Mouse (Mus musculus) ES-E14 (cell line): ENCODE measurements around the gene Tmem151a. TPM values are rescaled to one million over a fixed set of nuclear protein-coding genes. Genes with fewer than 3 reads are reported as not detected.

Experiments
- DNase-seq: peaks from one replicate; pipeline ENCODE4 v3.0.0-alpha.2; 2013; ENCODE audit warnings: low read depth, low spot score
- H3K27ac ChIP-seq: 2 replicates; pipeline ENCODE4 v1.5.1; 2012; ENCODE audit warnings: low read depth, mild to moderate bottlenecking, low read length, moderate library complexity, mixed read lengths; ENCODE audit not compliant: poor library complexity, insufficient read depth, severe bottlenecking
- H3K36me3 ChIP-seq: 2 replicates; pipeline ENCODE4 v1.6.1; 2012; ENCODE audit warnings: mild to moderate bottlenecking, low read length, moderate library complexity, mixed read lengths; ENCODE audit not compliant: control insufficient read depth, poor library complexity, insufficient read depth, severe bottlenecking
- H3K4me1 ChIP-seq, 2 experiments: fragments of 150-350 bp in 1 of 2; sonication (generic) in 1 of 2; 2 replicates each; pipeline ENCODE4 v1.6.1; 2012; ENCODE audit warnings: low read length in 2 of 2, mild to moderate bottlenecking in 1 of 2, mixed read lengths in 1 of 2; ENCODE audit not compliant: control insufficient read depth in 2 of 2, insufficient read depth in 2 of 2, poor library complexity in 1 of 2
- H3K4me3 ChIP-seq, 2 experiments: fragments of 150-350 bp in 1 of 2; sonication (generic) in 1 of 2; 2 replicates each; pipeline ENCODE4 v1.5.1; 2012; ENCODE audit warnings: low read length in 2 of 2, low read depth in 1 of 2, mild to moderate bottlenecking in 1 of 2, mixed read lengths in 1 of 2; ENCODE audit not compliant: insufficient read depth in 1 of 2, poor library complexity in 1 of 2, severe bottlenecking in 1 of 2
- H3K9ac ChIP-seq: 2 replicates; pipeline ENCODE4 v1.6.1; 2012; ENCODE audit warnings: low read depth, mild to moderate bottlenecking, low read length, mixed read lengths; ENCODE audit not compliant: poor library complexity, insufficient read depth, severe bottlenecking
- H3K9me3 ChIP-seq: fragments of 150-350 bp; sonication (generic); 2 replicates; pipeline ENCODE4 v1.6.1; 2012; ENCODE audit warnings: low read depth, mild to moderate bottlenecking, low read length; ENCODE audit not compliant: control insufficient read depth, insufficient read depth
- CHD2 ChIP-seq: IDR thresholded peaks from 2 replicates; pipeline ENCODE4 v1.6.1; 2014; ENCODE audit warnings: mild to moderate bottlenecking, low read depth, low read length, inconsistent platforms
- HCFC1 ChIP-seq: IDR thresholded peaks from 2 replicates; pipeline ENCODE4 v1.6.1; 2012; ENCODE audit warnings: low read length, inconsistent platforms, borderline replicate concordance; ENCODE audit not compliant: insufficient read depth
- MAFK ChIP-seq: IDR thresholded peaks from 2 replicates; pipeline ENCODE4 v1.6.1; 2014; ENCODE audit warnings: mild to moderate bottlenecking, low read depth, low read length, inconsistent platforms; ENCODE audit not compliant: insufficient read depth
- ZC3H11A ChIP-seq: IDR thresholded peaks from 2 replicates; pipeline ENCODE4 v1.6.1; 2012; ENCODE audit warnings: low read depth, mild to moderate bottlenecking, inconsistent platforms, low read length, borderline replicate concordance
- ZNF384 ChIP-seq: IDR thresholded peaks from 2 replicates; pipeline ENCODE4 v1.6.1; 2012; ENCODE audit warnings: low read depth, low read length, inconsistent platforms
- in situ Hi-C, 2 experiments: fragments of 600-800 bp; cut with MboI; formaldehyde crosslinking; loops; one replicate each; pipeline ENCODE4 v1.15.1; 2025; ENCODE audit warnings: low sequenced_read_pairs in 2 of 2, inconsistent platforms in 1 of 2; ENCODE audit not compliant: unreplicated experiment in 2 of 2
- total RNA-seq: library from RNA; depleted of rRNA; stranded (reverse); fragments of 300-350 nt; gene quantifications from 2 replicates; pipeline ENCODE4 v1.2.3, GENCODE M21; 2012

Gene Tmem151a
- total RNA-seq, 1 experiment, result 0.89 TPM

DNA sequence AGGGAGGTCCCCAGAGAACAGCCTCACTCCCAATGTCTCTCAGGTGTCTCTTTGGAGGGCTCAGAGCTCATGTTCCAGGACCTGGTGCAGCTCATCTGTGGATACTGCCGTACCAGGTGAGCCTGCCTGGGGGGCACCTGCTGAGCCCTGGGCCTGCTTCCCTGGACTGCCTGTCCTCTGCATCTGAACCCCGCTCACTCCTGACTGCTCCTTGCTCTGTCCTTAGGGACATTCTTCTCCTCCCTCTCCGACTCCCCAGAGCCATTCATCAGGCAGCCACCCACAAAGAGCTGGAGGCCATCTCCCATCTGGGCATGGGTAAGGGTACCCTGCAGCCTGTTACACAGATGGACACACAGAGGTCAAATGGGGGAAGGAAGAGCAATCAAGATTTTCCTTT, 33.8 kb downstream of the Tmem151a start:
- H3K36me3 ChIP-seq, result peaks cover 21% of the 10 kb centered on the region; the same call in 1 of the 2 replicates
- H3K4me1 ChIP-seq, result peaks cover 5 to 28% of the 10 kb centered on the region in 2 experiments; a peak in 3 of 4 replicates
- TF ChIP-seq MAFK (no peak), CHD2 (no peak), ZC3H11A (no peak), HCFC1 (no peak), ZNF384 (no peak)
- peak overlapping the region; percentile 50; the same call in 1 of the 2 replicates for H3K9ac ChIP-seq
- no peak for DNase-seq
- in situ Hi-C loops, result no loop called here
- H3K4me3 ChIP-seq, result peak overlapping the region; percentile 3 to 58; a peak in 3 of 4 replicates
- H3K9me3 ChIP-seq, result no peaks in the 10 kb centered on the region
- H3K27ac ChIP-seq, result no peak overlapping the region

GRCm38 (mm10) chr19:5051031-5051430, 34.3 kb downstream of the Tmem151a start:
- peaks cover 5 to 28% of the 10 kb centered on the region in 2 experiments; a peak in 3 of 4 replicates for H3K4me1 ChIP-seq
- no peak for DNase-seq
- H3K9ac ChIP-seq, result peak overlapping the region; percentile 50
- in situ Hi-C loops, result no loop called here
- peak overlapping the region; percentile 3 to 58 for H3K4me3 ChIP-seq
- H3K27ac ChIP-seq, result no peak overlapping the region
- peaks cover 22% of the 10 kb centered on the region; the same call in 1 of the 2 replicates for H3K36me3 ChIP-seq
- no peak for TF ChIP-seq MAFK
- no peak for TF ChIP-seq ZNF384
- no peak for TF ChIP-seq HCFC1
- TF ChIP-seq ZC3H11A, result no peak
- no peak for TF ChIP-seq CHD2
- H3K9me3 ChIP-seq, result no peaks in the 10 kb centered on the region

GRCm38 (mm10) chr19:5050047-5050905, 35.1 kb downstream of the Tmem151a start, which contains the start of gene Rin1:
Gene Rin1, plus strand, starts transcription at chr19:5050481.
- Histone ChIP-seq H3K4me3 (peak within 1 kb of the TSS; percentile 3 to 58), H3K9me3 (no peaks in the 10 kb centered on the region), H3K4me1 (peaks cover 5 to 28% of the 10 kb centered on the region in 2 experiments; a peak in 3 of 4 replicates), H3K27ac (peak within 1 kb of the TSS; percentile 13; the same call in 1 of the 2 replicates), H3K36me3 (peaks cover 22% of the 10 kb centered on the region; the same call in 1 of the 2 replicates), H3K9ac (peak within 1 kb of the TSS; percentile 50)
- in situ Hi-C loops, result no loop called here
- TF ChIP-seq HCFC1 (no peak), ZNF384 (no peak), ZC3H11A (no peak), MAFK (no peak), CHD2 (no peak)
- peak; percentile 71 for DNase-seq

GRCm38 (mm10) chr19:5049325-5049724, 36.0 kb downstream of the Tmem151a start:
- H3K36me3 ChIP-seq, result peaks cover 18% of the 10 kb centered on the region; the same call in 1 of the 2 replicates
- in situ Hi-C loops, result no loop called here

More at GRCm38 (mm10) chr19:5049325-5049724, 36.0 kb downstream of the Tmem151a start:
- TF ChIP-seq HCFC1, result no peak
- TF ChIP-seq CHD2, result no peak
- no peak for TF ChIP-seq MAFK
- TF ChIP-seq ZNF384, result no peak
- TF ChIP-seq ZC3H11A, result no peak
- DNase-seq, result no peak
- Histone ChIP-seq H3K4me3 (no peak overlapping the region), H3K4me1 (peaks cover 5 to 28% of the 10 kb centered on the region in 2 experiments; a peak in 3 of 4 replicates), H3K27ac (0 out of 2 replicates have a peak overlapping the region, but pooled peaks have one; percentile 13), H3K9ac (no peak overlapping the region), H3K9me3 (no peaks in the 10 kb centered on the region)
